Mouse (Mus musculus): ENCODE results near the gene Pkig.

GRCm38 (mm10) chr2:163609281-163609975, 48.8 kb upstream of the Pkig start:
- no peak for TF ChIP-seq CTCF (IDR thresholded peaks at IDR 0.05; ENCODE audit: control insufficient read depth, insufficient read depth, low read length)
- TF ChIP-seq POLR2A (IDR thresholded peaks at IDR 0.05; ENCODE audit: borderline replicate concordance, control insufficient read depth, low read depth, low read length) = no peak
